Mouse (Mus musculus) neural tube, embryonic 12.5 days (tissue): ENCODE results near the gene Ppp4r3b. TPM values are rescaled to one million over a fixed set of nuclear protein-coding genes. Genes with fewer than 3 reads are reported as not detected.

ENCODE experiments used
- ATAC-seq: fragments of 200-750 bp; cut with Nextera tagmentation; 2 replicates; pipeline ENCODE4 v1.8.0; 2017; ENCODE audit warnings: low read depth, mild to moderate bottlenecking, moderate TSS enrichment, moderate library complexity; ENCODE audit not compliant: low FRiP score
- H3K27ac ChIP-seq: fragments of 300-500 bp; sonication (generic); 2 replicates; pipeline ENCODE4 v1.5.1; 2016
- H3K27me3 ChIP-seq: fragments of 300-500 bp; sonication (generic); replicated peaks from 2 replicates; pipeline ENCODE4 v1.6.1; 2016; ENCODE audit warnings: mild to moderate bottlenecking
- H3K36me3 ChIP-seq: fragments of 300-500 bp; sonication (generic); 2 replicates; pipeline ENCODE4 v1.6.1; 2016; ENCODE audit warnings: mild to moderate bottlenecking
- H3K4me1 ChIP-seq: fragments of 300-500 bp; sonication (generic); 2 replicates; pipeline ENCODE4 v1.6.1; 2016
- H3K4me2 ChIP-seq: fragments of 300-500 bp; sonication (generic); replicated peaks from 2 replicates; pipeline ENCODE4 v1.6.1; 2016; ENCODE audit warnings: mild to moderate bottlenecking
- H3K4me3 ChIP-seq: fragments of 300-500 bp; sonication (generic); 2 replicates; pipeline ENCODE4 v1.5.1; 2016
- H3K9ac ChIP-seq: fragments of 300-500 bp; sonication (generic); 2 replicates; pipeline ENCODE4 v1.6.1; 2016; ENCODE audit warnings: mild to moderate bottlenecking
- H3K9me3 ChIP-seq: fragments of 300-500 bp; sonication (generic); 2 replicates; pipeline ENCODE4 v1.6.1; 2016; ENCODE audit warnings: mild to moderate bottlenecking
- WGBS: fragments of 180-500 bp; shearing (Covaris S2); methylation state at CpG from one replicate; pipeline ENCODE4 v1.1.7; 2016; 5-methylcytosine and 5-hydroxymethylcytosine counted together
- polyA plus RNA-seq: library from polyadenylated mRNA; unstranded; fragments of >200 nt; fragmentation: Nextera tagmentation; extraction: Ambion mirVana; gene quantifications from 2 replicates; pipeline ENCODE4 v1.2.1, GENCODE M21; 2016

Ppp4r3b gene
- polyA plus RNA-seq, 1 experiment from 2014 or later = 92.5 TPM

- no peaks in the 10 kb centered on the region for H3K27me3 ChIP-seq
- no peak for ATAC-seq
- WGBS = 70% methylated on average over 4 of the region's 4 CpGs
Observed at GRCm38 (mm10) chr11:29241961-29242360, 69.3 kb downstream of the Ppp4r3b start.

GRCm38 (mm10) chr11:29245988-29246387 is 73.3 kb downstream of the Ppp4r3b start:
- peak overlapping the region; percentile 76; the same call in 1 of the 2 replicates for H3K4me3 ChIP-seq
- no peak overlapping the region for H3K27ac ChIP-seq
- peaks cover 9% of the 10 kb centered on the region for H3K4me1 ChIP-seq
- no peaks in the 10 kb centered on the region for H3K27me3 ChIP-seq
- no peaks in the 10 kb centered on the region for H3K9me3 ChIP-seq
- ATAC-seq = no peak
- 67% methylated on average over 4 of the region's 4 CpGs for WGBS
- H3K36me3 ChIP-seq = peaks cover 17% of the 10 kb centered on the region
- peak overlapping the region; percentile 80 for H3K4me2 ChIP-seq
- H3K9ac ChIP-seq = no peak overlapping the region

More at GRCm38 (mm10) chr11:29241961-29242360, 69.3 kb downstream of the Ppp4r3b start:
- H3K4me2 ChIP-seq = no peak overlapping the region
- no peak overlapping the region for H3K4me3 ChIP-seq
- H3K9me3 ChIP-seq = no peaks in the 10 kb centered on the region
- H3K9ac ChIP-seq = no peak overlapping the region
- H3K36me3 ChIP-seq = peaks cover 17% of the 10 kb centered on the region
- no peak overlapping the region for H3K27ac ChIP-seq
- H3K4me1 ChIP-seq = peaks cover 9% of the 10 kb centered on the region

GRCm38 (mm10) chr11:29246883-29247650 is 74.4 kb downstream of the Ppp4r3b start, which contains the start of gene Cfap36:
Cfap36 (minus strand) TSS chr11:29247409.
- H3K27ac ChIP-seq = no peak within 1 kb of the TSS
- H3K36me3 ChIP-seq = peaks cover 10% of the 10 kb centered on the region
- H3K9me3 ChIP-seq = no peaks in the 10 kb centered on the region
- peak within 1 kb of the TSS; percentile 76 for H3K4me3 ChIP-seq
- under 1% methylated on average over 53 of the region's 53 CpGs for WGBS
- H3K27me3 ChIP-seq = no peaks in the 10 kb centered on the region
- H3K9ac ChIP-seq = peak within 1 kb of the TSS; percentile 70
- H3K4me1 ChIP-seq = peaks cover 9% of the 10 kb centered on the region
- peak; percentile 100 for ATAC-seq
- H3K4me2 ChIP-seq = peak within 1 kb of the TSS; percentile 80

GRCm38 (mm10) chr11:29247725-29248124 is 75.0 kb downstream of the Ppp4r3b start:
- WGBS = 96% methylated on average over 1 of the region's 1 CpGs
- no peak overlapping the region for H3K27ac ChIP-seq

GRCm38 (mm10) chr11:29248386-29248785 is 75.7 kb downstream of the Ppp4r3b start:
- Histone ChIP-seq H3K27me3 (no peaks in the 10 kb centered on the region), H3K9ac (no peak overlapping the region), H3K4me2 (no peak overlapping the region), H3K4me1 (peaks cover 9% of the 10 kb centered on the region), H3K36me3 (no peaks in the 10 kb centered on the region), H3K9me3 (no peaks in the 10 kb centered on the region), H3K27ac (no peak overlapping the region), H3K4me3 (no peak overlapping the region)
- WGBS = 92% methylated on average over 5 of the region's 5 CpGs
- ATAC-seq = no peak

More at GRCm38 (mm10) chr11:29247725-29248124, 75.0 kb downstream of the Ppp4r3b start:
- ATAC-seq = peak; percentile 37
- Histone ChIP-seq H3K4me1 (peaks cover 9% of the 10 kb centered on the region), H3K36me3 (peaks cover 4% of the 10 kb centered on the region; the same call in 1 of the 2 replicates), H3K4me3 (peak overlapping the region; percentile 21), H3K27me3 (no peaks in the 10 kb centered on the region), H3K4me2 (peak overlapping the region; percentile 50), H3K9ac (no peak overlapping the region), H3K9me3 (no peaks in the 10 kb centered on the region)

- no peaks in the 10 kb centered on the region for H3K9me3 ChIP-seq
- no peak for ATAC-seq
- H3K4me1 ChIP-seq = no peaks in the 10 kb centered on the region
- no peak overlapping the region for H3K4me2 ChIP-seq
- no peaks in the 10 kb centered on the region for H3K27me3 ChIP-seq
- H3K9ac ChIP-seq = no peak overlapping the region
- H3K4me3 ChIP-seq = no peak overlapping the region
- WGBS = 85% methylated on average over 1 of the region's 1 CpGs
- H3K36me3 ChIP-seq = no peaks in the 10 kb centered on the region
- no peak overlapping the region for H3K27ac ChIP-seq
Observed at GRCm38 (mm10) chr11:29254643-29255042, 82.0 kb downstream of the Ppp4r3b start.

GRCm38 (mm10) chr11:29267824-29268223 is 95.1 kb downstream of the Ppp4r3b start:
- H3K27me3 ChIP-seq = no peaks in the 10 kb centered on the region
- peak; percentile 71 for ATAC-seq

More at GRCm38 (mm10) chr11:29267824-29268223, 95.1 kb downstream of the Ppp4r3b start:
- Histone ChIP-seq H3K9ac (no peak overlapping the region), H3K27ac (no peak overlapping the region), H3K4me3 (no peak overlapping the region), H3K4me1 (no peaks in the 10 kb centered on the region), H3K36me3 (no peaks in the 10 kb centered on the region), H3K9me3 (no peaks in the 10 kb centered on the region), H3K4me2 (no peak overlapping the region)
- WGBS = 33% methylated on average over 3 of the region's 3 CpGs

Other genes starting within 250 kb of the Ppp4r3b start
- 30.1 and 32.9 TPM in 2 replicates for gene Pnpt1, start 42.1 kb upstream of the Ppp4r3b start, polyA plus RNA-seq
- gene Cfap36, start 74.5 kb downstream of the Ppp4r3b start, polyA plus RNA-seq = 96.9 and 97.0 TPM in 2 replicates
- 76.8 and 81.6 TPM in 2 replicates for gene Ccdc88a, start 200.8 kb downstream of the Ppp4r3b start, polyA plus RNA-seq